Mouse (Mus musculus) E14TG2a.4 (cell line): ENCODE measurements at regions not wholly inside any gene's neighbourhood (a gene's known extent, or its start where the extent isn't known, plus 50 kb on each side); places are given as distances from the start of the nearest gene placed in this dataset.

Source experiments
- CTCF ChIP-seq: conservative IDR thresholded peaks from 2 replicates; pipeline ENCODE4 v1.5.1; 2014; ENCODE audit warnings: low read length
- NANOG ChIP-seq: IDR thresholded peaks from 2 replicates; pipeline ENCODE4 v1.6.1; 2014; ENCODE audit warnings: borderline replicate concordance, low read length, mixed read lengths
- POU5F1 ChIP-seq: IDR thresholded peaks from 2 replicates; pipeline ENCODE4 v1.6.1; 2014; ENCODE audit warnings: low read length, borderline replicate concordance

DNA sequence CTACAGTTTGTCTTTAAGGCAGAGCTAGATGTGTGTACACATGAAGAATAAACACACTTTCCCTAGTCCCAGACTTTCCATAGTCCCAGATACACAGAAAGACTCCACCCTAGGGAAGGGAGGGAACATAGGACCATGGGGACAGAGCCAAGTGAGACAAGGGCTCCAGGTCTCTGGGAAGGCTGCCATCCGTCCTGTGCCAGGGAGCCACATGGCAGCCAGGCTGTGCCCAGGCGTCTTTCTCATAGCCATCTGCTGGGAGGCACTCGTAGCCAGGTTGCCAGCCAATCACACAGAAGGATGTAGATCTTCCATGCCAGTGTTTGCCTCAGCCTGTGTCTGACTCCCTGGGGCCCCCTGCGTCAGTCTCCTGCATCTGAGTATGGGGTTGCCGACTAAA, 242.7 kb upstream of the Prok2 start:
- no peak for TF ChIP-seq CTCF
- no peak for TF ChIP-seq POU5F1
- TF ChIP-seq NANOG: no peak
